Mouse (Mus musculus): Measurements from ENCODE around the gene H2-Ab1. TPM values are rescaled to one million over a fixed set of nuclear protein-coding genes. Genes with fewer than 3 reads are reported as not detected.

Gene H2-Ab1
- polyA plus RNA-seq, 1 experiment = not detected

DNA sequence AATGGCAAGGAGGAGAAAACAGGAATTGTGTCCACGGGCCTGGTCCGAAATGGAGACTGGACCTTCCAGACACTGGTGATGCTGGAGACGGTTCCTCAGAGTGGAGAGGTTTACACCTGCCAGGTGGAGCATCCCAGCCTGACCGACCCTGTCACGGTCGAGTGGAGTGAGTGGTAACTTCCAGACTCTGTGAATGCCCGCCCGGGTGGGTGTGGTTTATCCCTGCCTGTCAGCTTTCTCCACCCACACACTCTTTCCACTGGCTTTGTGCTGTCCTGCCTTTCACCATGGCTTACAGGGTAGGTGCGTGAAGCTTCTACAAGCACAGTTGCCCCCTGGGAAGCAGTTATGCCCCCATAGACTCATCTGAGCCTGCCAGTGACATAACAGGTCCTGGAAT, 56.8 kb downstream of the H2-Ab1 start:
- TF ChIP-seq GATA1 (IDR thresholded peaks at IDR 0.05; ENCODE audit: low read length) = no peak

- TF ChIP-seq GATA1 (IDR thresholded peaks at IDR 0.05; ENCODE audit: low read length) = no peak
Observed at GRCm38 (mm10) chr17:34315512-34315911, 58.0 kb downstream of the H2-Ab1 start.

DNA sequence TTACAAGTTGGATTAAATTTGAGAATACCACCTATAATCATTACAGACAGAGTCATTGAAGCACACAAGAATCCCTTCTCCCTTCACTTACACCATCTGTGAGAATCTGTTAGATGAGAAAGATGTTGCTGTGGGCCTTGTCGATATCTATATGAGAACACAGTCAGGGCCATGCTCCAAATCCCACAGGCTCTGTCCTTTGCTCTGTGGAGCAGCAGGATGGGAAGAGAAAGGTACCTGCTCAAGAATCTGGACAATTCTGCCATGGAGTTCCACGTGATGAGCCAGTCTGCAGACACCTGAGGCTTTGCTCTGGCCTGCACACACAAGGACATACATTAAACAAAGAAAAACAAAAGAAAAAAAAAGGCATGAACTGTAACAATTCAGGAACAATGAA, 59.2 kb downstream of the H2-Ab1 start:
- TF ChIP-seq GATA1 (IDR thresholded peaks at IDR 0.05; ENCODE audit: low read length) = no peak

- TF ChIP-seq GATA1 (IDR thresholded peaks at IDR 0.05; ENCODE audit: low read length) = no peak
Observed at GRCm38 (mm10) chr17:34317275-34317674, 59.8 kb downstream of the H2-Ab1 start.

Other genes starting within 250 kb of the H2-Ab1 start
- 56.3 and 62.8 TPM in 2 replicates for gene Ring1, start 233.0 kb upstream of the H2-Ab1 start, polyA plus RNA-seq (2012)
- gene H2-Ke6, start 229.6 kb upstream of the H2-Ab1 start, polyA plus RNA-seq (2012) = 64.0 and 94.1 TPM in 2 replicates
- gene Slc39a7, start 226.0 kb upstream of the H2-Ab1 start, polyA plus RNA-seq (2012) = 98.4 and 100 TPM in 2 replicates
- 176 and 194 TPM in 2 replicates for gene Rxrb, start 225.9 kb upstream of the H2-Ab1 start, polyA plus RNA-seq (2012)
- gene Col11a2, start 218.3 kb upstream of the H2-Ab1 start, polyA plus RNA-seq (2012) = 0.96 and 1.5 TPM in 2 replicates
- not detected in 2 replicates for gene H2-Oa, start 165.3 kb upstream of the H2-Ab1 start, polyA plus RNA-seq (2012)
- 2.0 and 2.6 TPM in 2 replicates for gene H2-DMa, start 138.1 kb upstream of the H2-Ab1 start, polyA plus RNA-seq (2012)
- gene Brd2, start 135.1 kb upstream of the H2-Ab1 start, polyA plus RNA-seq (2012) = 215 and 310 TPM in 2 replicates
- not detected in 2 replicates for gene H2-DMb2, start 114.4 kb upstream of the H2-Ab1 start, polyA plus RNA-seq (2012)
- 0.10 TPM in 1 of 2 replicates, not detected in the other for gene H2-DMb1, start 104.6 kb upstream of the H2-Ab1 start, polyA plus RNA-seq (2012)
- 1.1 and 1.4 TPM in 2 replicates for gene Tap1, start 70.1 kb upstream of the H2-Ab1 start, polyA plus RNA-seq (2012)
- gene Psmb9, start 69.9 kb upstream of the H2-Ab1 start, polyA plus RNA-seq (2012) = 0.27 and 0.33 TPM in 2 replicates
- not detected in 2 replicates for gene Psmb8, start 60.0 kb upstream of the H2-Ab1 start, polyA plus RNA-seq (2012)
- 37.0 and 46.3 TPM in 2 replicates for gene Tap2, start 54.2 kb upstream of the H2-Ab1 start, polyA plus RNA-seq (2012)
- gene H2-Ob, start 18.8 kb upstream of the H2-Ab1 start, polyA plus RNA-seq (2012) = not detected in 2 replicates
- gene H2-Aa, start 30.1 kb downstream of the H2-Ab1 start, polyA plus RNA-seq (2012) = not detected in 2 replicates
- gene H2-Eb1, start 48.2 kb downstream of the H2-Ab1 start, polyA plus RNA-seq (2012) = not detected in 2 replicates
- not detected in 2 replicates for gene H2-Eb2, start 68.0 kb downstream of the H2-Ab1 start, polyA plus RNA-seq (2012)
- not detected in 2 replicates for gene Btnl2, start 97.1 kb downstream of the H2-Ab1 start, polyA plus RNA-seq (2012)
- gene Btnl1, start 119.4 kb downstream of the H2-Ab1 start, polyA plus RNA-seq (2012) = not detected in 2 replicates
- gene BC051142, start 141.1 kb downstream of the H2-Ab1 start, polyA plus RNA-seq (2012) = not detected in 2 replicates
- not detected in 2 replicates for gene Btnl4, start 219.6 kb downstream of the H2-Ab1 start, polyA plus RNA-seq (2012)

Measured in G1E-ER4 (cell line).